Mouse (Mus musculus): ENCODE results near the gene Tmem252. TPM values are rescaled to one million over a fixed set of nuclear protein-coding genes. Genes with fewer than 3 reads are reported as not detected.

The Tmem252 gene
- polyA plus RNA-seq, 1 experiment from 2014 or later, result 1.0 TPM

GRCm38 (mm10) chr19:24667527-24667926 is 6.3 kb upstream of the Tmem252 start:
- no peak for ATAC-seq (ENCODE audit: insufficient number of reproducible peaks, low FRiP score, low TSS enrichment, low read depth)
- DNase-seq (ENCODE audit: low spot score), result no peak
- no peaks in the 10 kb centered on the region for H3K9me3 ChIP-seq (ENCODE audit: control insufficient read depth, low read length)
- no peak overlapping the region for H3K4me3 ChIP-seq (ENCODE audit: low read depth, low read length)
- H3K36me3 ChIP-seq (ENCODE audit: control insufficient read depth, insufficient read depth, low read length), result no peaks in the 10 kb centered on the region
- H3K27ac ChIP-seq (replicated peaks; ENCODE audit: low read depth, low read length), result no peak overlapping the region
- H3K27me3 ChIP-seq (ENCODE audit: control insufficient read depth, insufficient read depth, low read length), result no peaks in the 10 kb centered on the region
- peaks cover 6% of the 10 kb centered on the region; the same call in 1 of the 2 replicates for H3K4me1 ChIP-seq (ENCODE audit: control insufficient read depth, insufficient read depth, low read length)
- no peak overlapping the region for H3K4me2 ChIP-seq (ENCODE audit: low read depth, severe bottlenecking)
- 76% methylated on average over 3 of the region's 3 CpGs for WGBS
- no peak overlapping the region for H3K9ac ChIP-seq (ENCODE audit: low read length)

- Histone ChIP-seq H3K9ac (ENCODE audit: low read length) (no peak overlapping the region), H3K4me2 (ENCODE audit: low read depth, severe bottlenecking) (no peak overlapping the region), H3K4me3 (ENCODE audit: low read depth, low read length) (no peak overlapping the region), H3K9me3 (ENCODE audit: control insufficient read depth, low read length) (no peaks in the 10 kb centered on the region), H3K27ac (replicated peaks; ENCODE audit: low read depth, low read length) (no peak overlapping the region), H3K27me3 (ENCODE audit: control insufficient read depth, insufficient read depth, low read length) (no peaks in the 10 kb centered on the region), H3K36me3 (ENCODE audit: control insufficient read depth, insufficient read depth, low read length) (no peaks in the 10 kb centered on the region), H3K4me1 (ENCODE audit: control insufficient read depth, insufficient read depth, low read length) (peaks cover 6% of the 10 kb centered on the region; the same call in 1 of the 2 replicates)
- ATAC-seq (ENCODE audit: insufficient number of reproducible peaks, low FRiP score, low TSS enrichment, low read depth) (no peak), DNase-seq (ENCODE audit: low spot score) (no peak)
- 44% methylated on average over 3 of the region's 3 CpGs for WGBS
Measured at GRCm38 (mm10) chr19:24671571-24671970, 2.2 kb upstream of the Tmem252 start.

DNA sequence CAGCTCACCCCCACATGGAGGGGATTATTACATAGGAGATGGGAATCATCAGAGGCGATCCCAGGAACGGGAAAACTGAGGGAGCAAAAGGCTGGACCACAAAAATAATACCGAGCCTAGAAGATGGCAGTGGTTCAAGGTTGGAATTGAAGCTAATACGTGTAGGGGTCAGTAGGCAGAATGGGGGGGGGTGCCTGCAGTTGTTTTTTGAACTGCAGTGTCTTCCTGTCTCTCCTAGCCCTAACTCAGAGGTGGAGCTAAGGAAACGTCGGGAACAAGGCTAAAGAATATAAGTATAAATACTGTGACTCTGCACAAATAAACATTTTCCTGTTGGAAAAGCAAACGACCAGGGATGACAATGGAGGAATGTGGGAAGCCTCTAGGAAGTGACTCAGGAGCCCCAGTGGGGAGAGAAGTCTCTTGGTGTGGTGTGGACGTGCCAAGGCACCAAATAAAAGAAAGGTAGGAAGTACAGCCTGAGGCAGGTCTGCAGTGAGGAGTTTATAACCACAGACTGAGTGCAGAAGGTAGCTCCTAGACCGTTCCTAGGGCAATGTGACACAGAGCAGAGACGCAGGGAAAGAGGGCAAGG is 1.3 kb upstream of the Tmem252 start:
- 72% methylated on average over 10 of the region's 10 CpGs for WGBS
- Histone ChIP-seq H3K4me3 (ENCODE audit: low read depth, low read length) (no peak overlapping the region), H3K27me3 (ENCODE audit: control insufficient read depth, insufficient read depth, low read length) (no peaks in the 10 kb centered on the region), H3K4me1 (ENCODE audit: control insufficient read depth, insufficient read depth, low read length) (peaks cover 6% of the 10 kb centered on the region; the same call in 1 of the 2 replicates), H3K9me3 (ENCODE audit: control insufficient read depth, low read length) (no peaks in the 10 kb centered on the region), H3K36me3 (ENCODE audit: control insufficient read depth, insufficient read depth, low read length) (no peaks in the 10 kb centered on the region), H3K27ac (replicated peaks; ENCODE audit: low read depth, low read length) (no peak overlapping the region), H3K4me2 (ENCODE audit: low read depth, severe bottlenecking) (no peak overlapping the region), H3K9ac (ENCODE audit: low read length) (no peak overlapping the region)
- DNase-seq (ENCODE audit: low spot score), result no peak
- no peak for ATAC-seq (ENCODE audit: insufficient number of reproducible peaks, low FRiP score, low TSS enrichment, low read depth)

DNA sequence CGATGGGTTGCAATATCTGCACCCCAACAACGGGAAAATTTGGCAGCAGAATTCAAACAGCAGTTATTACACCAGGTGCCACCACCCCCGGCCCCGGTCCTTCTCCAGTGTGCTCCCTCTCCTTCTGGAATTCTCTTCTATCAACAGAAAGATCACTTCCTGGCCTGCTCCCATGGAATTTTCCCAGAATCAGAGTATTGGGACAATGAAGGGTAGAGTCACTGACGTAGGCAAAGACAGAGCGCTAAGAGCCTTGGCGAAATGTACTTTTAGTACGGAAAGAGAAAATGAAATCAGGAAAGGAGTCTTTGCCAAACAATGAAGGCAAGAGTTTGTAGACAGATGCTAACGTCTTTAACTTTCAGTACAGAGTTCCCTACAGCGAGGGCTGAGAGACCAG is 477 bp upstream of the Tmem252 start:
- peaks cover 6% of the 10 kb centered on the region; the same call in 1 of the 2 replicates for H3K4me1 ChIP-seq (ENCODE audit: control insufficient read depth, insufficient read depth, low read length)
- ATAC-seq (ENCODE audit: insufficient number of reproducible peaks, low FRiP score, low TSS enrichment, low read depth), result no peak
- no peaks in the 10 kb centered on the region for H3K27me3 ChIP-seq (ENCODE audit: control insufficient read depth, insufficient read depth, low read length)
- no peak overlapping the region for H3K4me2 ChIP-seq (ENCODE audit: low read depth, severe bottlenecking)
- 88% methylated on average over 10 of the region's 10 CpGs for WGBS
- H3K9me3 ChIP-seq (ENCODE audit: control insufficient read depth, low read length), result no peaks in the 10 kb centered on the region
- H3K9ac ChIP-seq (ENCODE audit: low read length), result no peak overlapping the region
- no peak overlapping the region for H3K27ac ChIP-seq (replicated peaks; ENCODE audit: low read depth, low read length)
- H3K36me3 ChIP-seq (ENCODE audit: control insufficient read depth, insufficient read depth, low read length), result no peaks in the 10 kb centered on the region
- H3K4me3 ChIP-seq (ENCODE audit: low read depth, low read length), result no peak overlapping the region
- DNase-seq (ENCODE audit: low spot score), result no peak

DNA sequence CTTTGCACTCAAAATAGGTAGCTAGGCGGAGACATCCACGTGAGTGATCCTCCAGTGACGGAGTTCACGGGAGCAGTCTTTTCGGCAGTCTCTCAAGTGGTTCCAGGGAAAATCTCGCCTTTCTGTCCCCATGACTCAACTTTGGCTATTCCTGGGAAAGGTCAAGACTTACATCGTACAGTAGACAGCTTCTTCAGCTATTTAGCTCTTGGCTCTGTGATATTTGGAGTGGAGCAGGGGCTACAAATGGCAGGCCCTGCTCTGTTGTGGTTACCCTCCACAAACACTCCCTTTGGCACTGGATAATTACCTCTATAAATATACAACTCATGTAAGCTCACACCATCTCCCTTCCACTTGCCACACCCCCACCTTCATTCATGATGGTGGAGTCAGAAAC is 2.6 kb downstream of the Tmem252 start:
- H3K4me2 ChIP-seq (ENCODE audit: low read depth, severe bottlenecking), result no peak overlapping the region
- peaks cover 4% of the 10 kb centered on the region; the same call in 1 of the 2 replicates for H3K4me1 ChIP-seq (ENCODE audit: control insufficient read depth, insufficient read depth, low read length)
- ATAC-seq (ENCODE audit: insufficient number of reproducible peaks, low FRiP score, low TSS enrichment, low read depth) (no peak), DNase-seq (ENCODE audit: low spot score) (no peak)
- no peaks in the 10 kb centered on the region for H3K9me3 ChIP-seq (ENCODE audit: control insufficient read depth, low read length)
- H3K27ac ChIP-seq (replicated peaks; ENCODE audit: low read depth, low read length), result no peak overlapping the region
- H3K36me3 ChIP-seq (ENCODE audit: control insufficient read depth, insufficient read depth, low read length), result no peaks in the 10 kb centered on the region
- WGBS, result 90% methylated on average over 7 of the region's 7 CpGs
- no peak overlapping the region for H3K9ac ChIP-seq (ENCODE audit: low read length)
- H3K27me3 ChIP-seq (ENCODE audit: control insufficient read depth, insufficient read depth, low read length), result no peaks in the 10 kb centered on the region
- H3K4me3 ChIP-seq (ENCODE audit: low read depth, low read length), result no peak overlapping the region

GRCm38 (mm10) chr19:24677242-24677984 is 3.6 kb downstream of the Tmem252 start:
- no peak overlapping the region for H3K27ac ChIP-seq (replicated peaks; ENCODE audit: low read depth, low read length)
- H3K4me1 ChIP-seq (ENCODE audit: control insufficient read depth, insufficient read depth, low read length), result no peaks in the 10 kb centered on the region
- no peak for DNase-seq (ENCODE audit: low spot score)
- H3K9ac ChIP-seq (ENCODE audit: low read length), result no peak overlapping the region
- H3K27me3 ChIP-seq (ENCODE audit: control insufficient read depth, insufficient read depth, low read length), result no peaks in the 10 kb centered on the region
- ATAC-seq (ENCODE audit: insufficient number of reproducible peaks, low FRiP score, low TSS enrichment, low read depth), result no peak
- no peaks in the 10 kb centered on the region for H3K9me3 ChIP-seq (ENCODE audit: control insufficient read depth, low read length)
- WGBS, result 66% methylated on average over 8 of the region's 8 CpGs
- H3K36me3 ChIP-seq (ENCODE audit: control insufficient read depth, insufficient read depth, low read length), result no peaks in the 10 kb centered on the region
- no peak overlapping the region for H3K4me3 ChIP-seq (ENCODE audit: low read depth, low read length)
- no peak overlapping the region for H3K4me2 ChIP-seq (ENCODE audit: low read depth, severe bottlenecking)

- 61% methylated on average over 12 of the region's 12 CpGs for WGBS
- no peaks in the 10 kb centered on the region for H3K36me3 ChIP-seq (ENCODE audit: control insufficient read depth, insufficient read depth, low read length)
- DNase-seq (ENCODE audit: low spot score), result no peak
- H3K27ac ChIP-seq (replicated peaks; ENCODE audit: low read depth, low read length), result no peak overlapping the region
- no peaks in the 10 kb centered on the region for H3K9me3 ChIP-seq (ENCODE audit: control insufficient read depth, low read length)
- no peaks in the 10 kb centered on the region for H3K4me1 ChIP-seq (ENCODE audit: control insufficient read depth, insufficient read depth, low read length)
- no peak for ATAC-seq (ENCODE audit: insufficient number of reproducible peaks, low FRiP score, low TSS enrichment, low read depth)
- H3K9ac ChIP-seq (ENCODE audit: low read length), result no peak overlapping the region
- H3K27me3 ChIP-seq (ENCODE audit: control insufficient read depth, insufficient read depth, low read length), result no peaks in the 10 kb centered on the region
- H3K4me2 ChIP-seq (ENCODE audit: low read depth, severe bottlenecking), result no peak overlapping the region
- no peak overlapping the region for H3K4me3 ChIP-seq (ENCODE audit: low read depth, low read length)
Measured at GRCm38 (mm10) chr19:24683016-24683720, 9.4 kb downstream of the Tmem252 start.

- DNase-seq (ENCODE audit: low spot score), result no peak
- H3K9me3 ChIP-seq (ENCODE audit: control insufficient read depth, low read length), result no peaks in the 10 kb centered on the region
- ATAC-seq (ENCODE audit: insufficient number of reproducible peaks, low FRiP score, low TSS enrichment, low read depth), result no peak
- H3K4me1 ChIP-seq (ENCODE audit: control insufficient read depth, insufficient read depth, low read length), result no peaks in the 10 kb centered on the region
- H3K9ac ChIP-seq (ENCODE audit: low read length), result no peak overlapping the region
- no peak overlapping the region for H3K27ac ChIP-seq (replicated peaks; ENCODE audit: low read depth, low read length)
- H3K36me3 ChIP-seq (ENCODE audit: control insufficient read depth, insufficient read depth, low read length), result no peaks in the 10 kb centered on the region
- no peaks in the 10 kb centered on the region for H3K27me3 ChIP-seq (ENCODE audit: control insufficient read depth, insufficient read depth, low read length)
- H3K4me2 ChIP-seq (ENCODE audit: low read depth, severe bottlenecking), result no peak overlapping the region
- WGBS, result 91% methylated on average over 10 of the region's 10 CpGs
- H3K4me3 ChIP-seq (ENCODE audit: low read depth, low read length), result no peak overlapping the region
Measured at GRCm38 (mm10) chr19:24686411-24686810, 12.6 kb downstream of the Tmem252 start.
